8 mouse cellular contexts compared by ENCODE assay signal in the genomic region with DNA sequence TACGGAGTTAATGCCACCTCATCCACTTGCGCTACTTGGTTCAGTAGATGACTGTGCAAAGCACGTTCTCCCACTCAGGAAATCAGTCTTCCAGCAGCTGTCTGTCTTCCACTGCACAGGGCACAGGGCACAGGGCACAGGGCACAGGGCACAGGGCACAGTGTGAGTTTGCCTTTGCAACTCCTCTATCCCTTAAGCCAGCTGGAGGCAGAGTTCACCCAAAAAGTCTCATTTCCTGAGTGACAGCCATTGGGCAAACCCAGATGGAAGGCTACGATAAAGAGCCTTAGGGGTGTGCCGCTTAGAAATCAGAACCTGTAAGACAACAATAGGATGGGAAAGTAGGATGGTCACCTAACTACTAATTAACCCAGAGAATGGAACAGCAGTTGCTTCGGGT.
DNase-seq lines count a peak whose midpoint lies in the region; ATAC-seq and TF ChIP-seq lines count a peak whose summit lies in the region.

No protein-coding gene starts in this region.

- no peaks in the 10 kb centered on the region for H3K36me3 ChIP-seq in forebrain, embryonic 10.5 days (replicated peaks)
- no peaks in the 10 kb centered on the region for H3K36me3 ChIP-seq in forebrain, postnatal 0 days (ENCODE audit: insufficient read depth)
- H3K36me3 ChIP-seq in lung, embryonic 14.5 days (ENCODE audit: insufficient read depth), result no peaks in the 10 kb centered on the region
- H3K36me3 ChIP-seq in hindbrain, embryonic 15.5 days, result no peaks in the 10 kb centered on the region

- H3K9me3 ChIP-seq in forebrain, embryonic 10.5 days, result no peaks in the 10 kb centered on the region
- H3K9me3 ChIP-seq in forebrain, postnatal 0 days (ENCODE audit: low read length), result no peaks in the 10 kb centered on the region
- no peaks in the 10 kb centered on the region for H3K9me3 ChIP-seq in lung, embryonic 14.5 days (ENCODE audit: low read depth, low read length)
- no peaks in the 10 kb centered on the region for H3K9me3 ChIP-seq in hindbrain, embryonic 15.5 days

- TF ChIP-seq CTCF in forebrain, postnatal 0 days (IDR thresholded peaks at IDR 0.05; ENCODE audit: low read depth), result no peak
- TF ChIP-seq CTCF in lung, embryonic 14.5 days (IDR thresholded peaks at IDR 0.05; ENCODE audit: low read depth), result no peak

- H3K9ac ChIP-seq in forebrain, postnatal 0 days, result no peak overlapping the region
- no peak overlapping the region for H3K9ac ChIP-seq in lung, embryonic 14.5 days
- H3K9ac ChIP-seq in hindbrain, embryonic 15.5 days, result no peak overlapping the region

- no peak overlapping the region for H3K4me3 ChIP-seq in forebrain, embryonic 10.5 days
- H3K4me3 ChIP-seq in forebrain, postnatal 0 days (ENCODE audit: low read depth, low read length), result no peak overlapping the region
- H3K4me3 ChIP-seq in lung, embryonic 14.5 days (ENCODE audit: low read depth, low read length), result no peak overlapping the region
- H3K4me3 ChIP-seq in hindbrain, embryonic 15.5 days, result no peak overlapping the region

- no peak for ATAC-seq in forebrain, postnatal 0 days
- ATAC-seq in lung, embryonic 14.5 days (ENCODE audit: insufficient read depth), result peak; percentile 15; the same call in 1 of the 2 replicates
- ATAC-seq in hindbrain, embryonic 15.5 days (ENCODE audit: low FRiP score, low read depth), result 0 out of 2 replicates have a peak, but pooled peaks have one; percentile 15
- ATAC-seq in megakaryocyte progenitor cell, adult 5-6 weeks (replicated peaks; ENCODE audit: poor library complexity), result peak; percentile 26; the same call in 1 of the 2 replicates

- WGBS in forebrain, embryonic 10.5 days, result 61% methylated on average over 6 of the region's 6 CpGs
- WGBS in forebrain, postnatal 0 days, result 58% methylated on average over 6 of the region's 6 CpGs
- WGBS in lung, embryonic 14.5 days, result 57% methylated on average over 6 of the region's 6 CpGs
- WGBS in hindbrain, embryonic 15.5 days, result 55% methylated on average over 6 of the region's 6 CpGs

- no peak for DNase-seq in forebrain, embryonic 10.5 days (ENCODE audit: extremely low spot score, low spot score)
- no peak for DNase-seq in forebrain, postnatal 0 days
- DNase-seq in lung, embryonic 14.5 days, result no peak
- DNase-seq in lung, postnatal 4 days, result no peak
- DNase-seq in thymus, postnatal 25 days, result no peak
- DNase-seq in urinary bladder, postnatal 14 days (ENCODE audit: low spot score), result no peak

- peaks cover 19% of the 10 kb centered on the region for H3K4me1 ChIP-seq in forebrain, embryonic 10.5 days
- no peaks in the 10 kb centered on the region for H3K4me1 ChIP-seq in forebrain, postnatal 0 days (ENCODE audit: insufficient read depth)
- no peaks in the 10 kb centered on the region for H3K4me1 ChIP-seq in lung, embryonic 14.5 days (ENCODE audit: insufficient read depth)
- H3K4me1 ChIP-seq in hindbrain, embryonic 15.5 days (replicated peaks), result peaks cover 4% of the 10 kb centered on the region; the same call in 1 of the 2 replicates

- H3K27me3 ChIP-seq in forebrain, embryonic 10.5 days (ENCODE audit: poor library complexity, severe bottlenecking), result no peaks in the 10 kb centered on the region
- H3K27me3 ChIP-seq in forebrain, postnatal 0 days (ENCODE audit: insufficient read depth, low read length), result no peaks in the 10 kb centered on the region
- H3K27me3 ChIP-seq in lung, embryonic 14.5 days (ENCODE audit: insufficient read depth, low read length), result no peaks in the 10 kb centered on the region
- no peaks in the 10 kb centered on the region for H3K27me3 ChIP-seq in hindbrain, embryonic 15.5 days

- no peak overlapping the region for H3K4me2 ChIP-seq in forebrain, postnatal 0 days (ENCODE audit: low read depth)
- H3K4me2 ChIP-seq in lung, embryonic 14.5 days, result no peak overlapping the region
- H3K4me2 ChIP-seq in hindbrain, embryonic 15.5 days, result no peak overlapping the region

- peak overlapping the region; percentile 35; the same call in 1 of the 2 replicates for H3K27ac ChIP-seq in forebrain, embryonic 10.5 days
- H3K27ac ChIP-seq in forebrain, postnatal 0 days (ENCODE audit: low read depth, low read length), result no peak overlapping the region
- H3K27ac ChIP-seq in lung, embryonic 14.5 days (ENCODE audit: low read depth), result no peak overlapping the region
- no peak overlapping the region for H3K27ac ChIP-seq in hindbrain, embryonic 15.5 days (replicated peaks)
